Mouse (Mus musculus) left cerebral cortex, adult 9 months (tissue): ENCODE measurements around the gene Megf11.
"Not testable (repeated sequence)": the region's sequence is repeated elsewhere in the genome, so short reads cannot be mapped to it uniquely, and the experiment has no call there.

Experiments used
- DNase-seq, 2 experiments: peaks; one replicate each; pipeline ENCODE4 v3.0.0; 2022; ENCODE audit warnings: low spot score in 2 of 2

Megf11 gene

DNA sequence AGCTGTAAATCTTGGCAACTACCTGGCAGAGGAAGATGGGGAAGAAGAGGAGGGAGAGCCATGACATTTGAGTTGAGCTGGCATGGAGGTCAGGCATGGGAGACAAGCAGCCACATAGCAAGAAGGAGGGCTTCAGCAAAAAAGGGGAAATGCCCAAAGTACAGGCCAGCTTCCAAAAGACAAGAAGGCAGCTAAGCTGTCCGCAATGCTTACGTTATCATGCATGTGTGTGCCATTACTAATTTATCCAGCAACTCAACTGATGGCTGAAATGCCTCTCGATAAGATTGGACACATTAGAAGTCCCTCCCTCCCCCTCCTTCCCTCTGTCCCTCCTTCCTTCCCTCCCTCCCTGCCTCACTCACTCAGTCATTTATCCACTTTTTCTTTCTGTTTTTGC lies 260.0 kb downstream of the Megf11 start:
- DNase-seq: no peak

DNA sequence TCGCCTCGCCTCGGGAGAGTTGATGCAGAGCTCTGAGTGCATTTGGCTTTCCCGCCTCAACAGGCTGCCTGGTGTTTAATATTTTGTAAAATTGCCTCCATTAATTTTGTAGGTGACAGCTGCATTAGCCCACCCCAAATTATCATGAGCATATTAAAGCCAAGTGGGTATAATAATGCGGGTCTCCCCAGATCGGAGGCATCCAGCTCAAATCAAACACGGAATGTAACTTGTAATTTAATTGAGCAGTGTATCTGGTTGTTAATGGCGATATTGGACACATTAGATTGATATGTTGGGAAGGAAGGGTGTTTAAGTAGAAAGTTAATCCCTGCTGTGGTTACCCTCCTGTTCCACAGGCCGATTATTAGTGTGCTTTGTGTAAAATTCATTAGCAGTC lies 264.0 kb downstream of the Megf11 start:
- DNase-seq: no peak

- no peak for DNase-seq
These were observed 264.5 kb downstream of the Megf11 start for GRCm38 (mm10) chr9:64649892-64650291.

DNA sequence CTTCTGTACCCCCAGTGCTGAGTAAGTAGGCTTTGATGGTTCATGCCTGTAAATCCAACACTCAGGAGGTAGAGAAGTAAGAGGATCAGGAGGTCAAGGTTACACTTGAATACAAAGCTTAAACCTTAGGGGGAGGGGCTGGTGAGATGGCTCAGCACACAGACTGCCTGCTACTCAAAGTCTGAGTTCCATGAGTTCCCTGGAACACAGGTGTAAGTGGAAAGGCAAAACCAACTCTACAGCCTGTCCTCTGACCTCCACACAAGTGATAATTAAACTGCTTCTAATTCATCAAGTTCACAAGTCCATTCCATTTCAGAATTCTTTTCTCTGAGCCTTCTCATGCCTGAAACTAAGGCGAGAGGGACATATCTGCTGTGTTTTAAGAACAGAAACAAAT lies 265.8 kb downstream of the Megf11 start:
- DNase-seq: no peak

DNA sequence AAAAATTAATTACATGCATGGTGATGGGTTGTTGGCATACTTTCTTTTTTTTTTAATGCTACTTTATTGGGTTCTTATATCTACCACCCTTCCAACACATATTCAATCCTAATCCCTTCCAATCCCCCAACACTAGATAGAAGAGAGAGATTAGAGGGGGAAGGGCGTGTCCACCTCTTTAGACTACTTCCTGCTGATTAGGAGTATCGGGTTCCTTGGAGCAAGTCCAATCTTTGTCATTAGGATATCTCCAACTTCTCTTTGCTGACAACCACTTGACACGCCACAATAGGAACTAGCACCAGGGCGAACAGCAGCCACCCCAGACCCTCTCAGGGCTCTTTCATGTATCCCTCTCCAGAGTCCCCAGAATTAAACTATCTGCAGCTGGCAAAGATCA lies 266.3 kb downstream of the Megf11 start:
- DNase-seq: no peak

DNA sequence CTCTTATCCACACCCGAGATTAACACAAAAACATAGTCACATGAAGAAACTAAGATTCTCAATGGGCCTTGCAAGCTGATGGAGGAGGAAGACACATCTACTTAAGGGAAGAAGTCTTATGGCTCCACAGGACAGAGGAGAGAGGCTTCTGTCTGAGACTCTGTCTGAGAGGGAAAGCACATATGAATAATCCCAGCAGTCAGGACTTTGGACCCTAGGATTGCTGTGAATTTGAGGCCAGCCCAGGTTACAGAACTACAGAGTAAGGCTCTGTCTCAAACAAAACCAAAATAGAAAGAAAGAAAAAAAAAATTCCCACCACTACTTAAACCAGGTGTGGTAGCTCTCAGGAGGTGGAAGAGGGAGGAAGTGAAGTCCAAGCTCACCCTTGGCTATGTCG lies 266.7 kb downstream of the Megf11 start:
- no peak for DNase-seq

GRCm38 (mm10) chr9:64652841-64653361 lies 267.5 kb downstream of the Megf11 start:
- no peak for DNase-seq

- no peak for DNase-seq
These were observed 269.3 kb downstream of the Megf11 start for GRCm38 (mm10) chr9:64654723-64655122.

DNA sequence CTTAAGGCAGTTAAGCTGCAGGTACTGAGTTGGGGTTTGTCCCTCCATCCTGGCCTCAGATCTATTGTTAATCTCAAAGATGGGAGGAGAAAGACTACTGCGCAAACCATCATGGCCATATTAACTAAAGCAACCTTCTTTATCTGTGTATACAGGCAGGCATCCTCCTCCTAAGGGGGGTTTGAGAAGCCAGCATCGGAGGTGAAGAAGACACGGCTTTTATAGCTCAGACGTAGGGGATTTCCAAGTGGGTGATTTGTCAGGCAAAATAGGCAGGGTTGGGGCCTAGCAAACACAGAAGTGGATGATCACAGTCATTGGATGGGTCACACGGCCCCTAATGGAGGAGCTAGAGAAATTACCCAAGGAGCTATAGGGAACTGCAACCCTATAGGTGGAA lies 271.2 kb downstream of the Megf11 start:
- DNase-seq: no peak

DNA sequence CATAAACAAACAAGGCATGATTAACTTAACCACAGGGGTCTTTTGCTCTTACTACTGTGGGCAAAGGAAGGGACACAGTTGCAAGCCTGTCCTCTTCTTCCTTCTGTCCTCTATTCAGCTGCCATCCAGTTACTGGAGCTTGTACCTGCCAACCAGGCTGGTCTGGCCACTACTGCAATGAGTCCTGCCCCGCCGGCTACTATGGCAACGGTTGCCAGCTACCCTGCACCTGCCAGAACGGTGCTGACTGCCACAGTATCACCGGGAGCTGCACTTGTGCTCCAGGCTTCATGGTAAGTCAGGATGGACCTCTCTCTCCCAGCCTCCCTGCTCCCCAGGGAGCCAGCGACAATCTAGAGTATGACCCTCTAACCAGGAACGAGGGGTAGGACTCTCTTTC lies 274.8 kb downstream of the Megf11 start:
- DNase-seq: no peak

DNA sequence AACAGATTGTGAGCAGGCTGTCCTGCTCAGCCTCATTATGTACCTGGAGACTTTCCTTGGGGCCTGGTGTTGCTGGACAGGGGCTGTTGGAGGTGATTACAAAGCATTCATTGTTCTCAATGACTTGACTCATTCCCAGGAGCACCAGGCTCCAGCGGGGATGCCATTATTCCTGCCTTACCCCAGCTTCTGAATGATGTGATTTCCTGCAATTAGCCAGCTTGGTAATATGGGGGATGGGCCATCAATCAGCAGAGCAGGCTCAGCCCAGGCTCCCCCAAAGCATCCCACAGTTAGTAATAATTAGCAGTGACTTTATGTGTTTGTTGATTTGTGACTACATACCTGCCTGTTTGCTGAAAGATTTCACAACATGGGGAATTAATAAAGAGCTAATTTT lies 279.2 kb downstream of the Megf11 start:
- DNase-seq: no peak

GRCm38 (mm10) chr9:64666549-64666948 lies 281.1 kb downstream of the Megf11 start:
- no peak for DNase-seq

DNA sequence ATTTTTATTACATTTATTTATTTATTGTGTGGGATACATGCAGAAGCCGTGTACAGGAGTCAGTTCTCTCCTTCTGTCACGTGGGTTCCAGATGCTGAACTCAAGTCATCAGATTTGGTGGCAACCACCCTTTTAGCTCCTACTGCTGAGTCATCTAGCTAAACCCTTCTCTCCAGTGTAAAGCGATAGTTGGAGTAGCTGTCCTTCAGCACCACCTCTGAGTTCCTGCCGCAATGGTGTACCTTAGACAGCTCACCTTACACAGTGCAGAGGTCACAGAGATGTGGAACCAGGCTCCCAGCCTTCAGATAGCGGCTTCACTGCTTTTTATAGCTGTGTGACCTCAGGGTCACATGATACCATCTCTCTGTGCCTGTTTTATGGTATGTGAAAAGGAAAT lies 282.1 kb downstream of the Megf11 start:
- DNase-seq: no peak

- no peak for DNase-seq
These were observed 282.6 kb downstream of the Megf11 start for GRCm38 (mm10) chr9:64668001-64668400.

DNA sequence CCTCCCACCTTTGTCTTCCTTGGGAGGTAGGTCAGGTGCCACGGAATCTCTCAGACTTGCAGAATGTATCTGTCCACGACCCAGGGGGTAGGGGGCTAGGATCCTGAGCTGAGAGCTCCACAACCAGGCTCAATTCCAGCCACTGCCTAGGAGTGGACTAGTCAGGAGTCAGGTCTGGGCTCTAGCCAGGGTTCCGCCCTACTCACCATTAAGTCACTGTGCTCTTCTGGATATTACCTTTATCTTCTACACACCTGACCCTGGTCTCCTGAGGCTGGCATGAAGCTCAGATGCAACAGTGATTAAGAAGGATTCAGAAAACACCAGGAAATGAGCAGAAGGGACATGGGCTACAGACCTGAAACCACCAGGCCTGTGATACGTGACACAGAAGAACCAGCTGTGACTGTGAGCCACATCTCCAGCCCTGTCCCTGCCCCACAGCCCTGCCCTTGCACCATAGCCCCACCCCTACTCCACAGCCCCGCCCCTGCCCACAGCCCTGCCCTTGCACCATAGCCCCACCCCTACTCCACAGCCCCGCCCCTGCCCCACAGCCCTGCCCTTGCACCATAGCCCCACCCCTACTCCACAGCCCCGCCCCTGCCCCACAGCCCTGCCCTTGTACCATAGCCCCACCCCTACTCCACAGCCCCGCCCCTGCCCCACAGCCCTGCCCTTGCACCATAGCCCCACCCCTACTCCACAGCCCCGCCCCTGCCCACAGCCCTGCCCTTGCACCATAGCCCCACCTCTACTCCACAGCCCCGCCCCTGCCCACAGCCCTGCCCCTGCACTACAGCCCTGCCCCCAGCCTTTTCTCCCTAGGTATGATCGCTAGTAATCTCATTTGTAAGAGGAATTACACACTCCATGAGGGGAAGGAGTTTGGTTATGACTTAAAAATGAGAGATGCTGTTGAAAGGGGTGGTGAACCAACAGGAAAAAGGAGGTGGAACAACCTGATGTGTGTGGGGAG lies 286.2 kb downstream of the Megf11 start:
- not testable (repeated sequence) for DNase-seq

DNA sequence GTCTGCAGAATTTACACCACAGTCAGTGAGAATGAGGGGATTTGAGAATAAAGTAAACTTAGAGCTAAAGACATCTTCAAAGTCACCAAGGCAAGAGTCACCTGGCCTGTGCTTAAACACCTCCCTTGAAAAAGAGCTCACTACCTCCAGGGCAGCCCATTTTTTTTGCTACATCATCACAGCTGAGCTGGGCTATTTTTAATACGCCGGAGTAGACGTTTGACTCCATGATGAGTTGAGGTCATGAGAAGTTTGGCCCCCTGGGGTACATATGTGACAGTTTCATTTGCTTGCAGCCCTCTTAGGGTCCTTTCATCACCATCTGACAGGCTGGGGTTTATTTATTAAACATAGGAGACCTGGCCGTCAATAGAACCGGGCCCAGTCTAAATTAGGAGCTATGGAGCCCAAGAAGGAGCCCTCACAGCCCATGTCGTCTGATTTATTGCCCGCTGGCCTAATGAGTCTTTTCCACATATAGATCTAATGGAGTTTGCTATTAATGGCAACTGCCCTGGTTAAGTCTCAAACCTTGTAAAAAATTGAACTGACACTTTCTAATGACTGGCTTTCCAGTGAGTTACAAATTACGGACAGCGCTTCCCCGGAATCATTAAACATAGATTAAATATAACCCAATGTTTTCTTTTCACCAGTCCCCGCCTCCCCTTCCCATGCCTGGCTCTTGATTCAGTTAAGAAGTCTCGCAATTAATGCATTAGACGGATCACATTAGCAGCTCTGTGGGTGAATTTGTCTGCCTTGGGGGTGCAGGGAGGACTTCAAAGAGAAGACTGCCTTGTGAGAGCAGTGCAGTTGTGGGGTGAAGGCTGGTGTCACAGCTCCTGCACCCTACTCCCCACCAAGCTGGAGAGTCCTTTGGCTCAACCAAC lies 301.9 kb downstream of the Megf11 start:
- DNase-seq: no peak

DNA sequence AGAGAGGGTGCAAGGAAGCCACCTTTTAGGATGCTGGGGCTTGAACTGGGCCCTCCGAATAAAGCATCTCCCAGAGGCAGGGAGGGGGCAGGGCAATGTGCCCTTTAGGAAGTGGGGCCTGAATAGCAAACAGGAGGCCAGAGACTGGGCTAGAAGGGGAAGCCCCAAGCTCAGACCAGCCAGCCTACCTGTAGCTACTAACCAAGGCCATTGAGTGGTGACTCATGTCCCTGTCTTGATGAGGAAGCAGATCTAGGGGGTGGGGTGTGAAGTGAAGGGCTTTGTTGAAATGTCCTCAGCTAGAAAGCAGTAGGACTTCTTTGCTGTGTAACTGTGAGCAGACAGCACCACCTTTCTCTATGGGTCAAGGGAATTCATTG lies 302.6 kb downstream of the Megf11 start:
- no peak for DNase-seq

GRCm38 (mm10) chr9:64690771-64691170 lies 305.3 kb downstream of the Megf11 start:
- no peak for DNase-seq

DNA sequence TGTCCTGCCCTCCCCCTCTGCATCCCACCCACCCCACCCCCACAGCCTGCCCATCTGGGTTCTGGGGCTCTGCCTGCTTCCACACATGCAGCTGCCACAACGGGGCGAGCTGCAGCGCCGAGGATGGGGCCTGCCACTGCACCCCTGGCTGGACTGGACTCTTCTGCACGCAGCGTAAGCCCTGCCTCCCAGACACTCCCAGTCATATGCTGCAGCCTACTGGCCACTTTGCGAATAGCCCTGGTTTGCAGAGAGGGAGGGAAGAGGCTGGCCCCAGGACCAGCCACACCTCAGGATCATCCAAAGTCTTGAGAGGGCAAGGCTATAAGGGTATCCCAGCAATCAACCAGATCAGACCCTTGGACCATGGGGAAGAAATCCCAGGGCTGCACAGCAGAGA lies 305.8 kb downstream of the Megf11 start:
- DNase-seq: peak in 1 of 2 experiments; percentile 62

DNA sequence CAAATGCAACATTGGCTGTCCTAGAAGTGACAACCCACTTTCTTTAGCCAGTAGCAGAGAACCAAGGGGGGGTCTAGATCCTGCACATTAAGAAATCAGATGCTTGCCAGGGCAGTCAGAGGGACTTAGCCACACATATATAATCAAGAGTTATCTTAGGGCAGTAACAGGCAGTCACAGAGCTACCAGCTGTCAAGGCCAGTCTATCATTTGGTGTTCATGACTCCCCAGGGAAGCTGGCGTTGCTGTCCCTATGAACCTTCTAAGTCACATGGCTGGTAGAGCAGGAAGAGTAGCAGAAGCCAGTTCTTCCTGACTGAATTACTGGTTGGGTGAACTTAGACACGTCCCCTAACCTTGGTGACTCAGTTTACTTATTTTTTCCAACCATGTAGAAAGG lies 307.7 kb downstream of the Megf11 start:
- DNase-seq: no peak

DNA sequence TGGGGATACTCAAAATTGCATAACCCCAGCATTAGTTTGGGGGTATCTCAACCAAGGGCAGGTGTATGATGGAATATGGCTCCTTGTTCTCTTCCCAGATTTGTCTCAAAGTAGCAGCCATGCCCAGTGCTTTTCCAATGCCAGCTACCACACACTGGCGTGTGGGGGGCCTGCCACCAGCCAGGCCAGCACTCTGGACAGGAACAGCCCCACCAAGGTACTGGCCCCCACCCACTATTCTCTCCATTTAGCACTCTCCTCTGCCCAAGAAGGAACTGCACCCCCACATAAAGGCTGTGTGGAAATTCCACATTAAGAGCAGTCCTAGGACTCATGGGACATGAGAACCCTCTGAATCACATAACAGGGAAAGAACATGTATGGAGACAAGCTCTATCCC lies 309.8 kb downstream of the Megf11 start:
- no peak for DNase-seq

GRCm38 (mm10) chr9:64696404-64696803 lies 311.0 kb downstream of the Megf11 start:
- DNase-seq: no peak
